Mouse (Mus musculus) spleen, postnatal 36 days (tissue): ENCODE results near the gene Ccdc34.

ENCODE experiments used
- DNase-seq, 2 experiments: peaks; one replicate each; pipeline ENCODE4 v3.0.0; 2022; ENCODE audit warnings: low spot score in 2 of 2, mixed read lengths in 1 of 2

Ccdc34 gene

DNA sequence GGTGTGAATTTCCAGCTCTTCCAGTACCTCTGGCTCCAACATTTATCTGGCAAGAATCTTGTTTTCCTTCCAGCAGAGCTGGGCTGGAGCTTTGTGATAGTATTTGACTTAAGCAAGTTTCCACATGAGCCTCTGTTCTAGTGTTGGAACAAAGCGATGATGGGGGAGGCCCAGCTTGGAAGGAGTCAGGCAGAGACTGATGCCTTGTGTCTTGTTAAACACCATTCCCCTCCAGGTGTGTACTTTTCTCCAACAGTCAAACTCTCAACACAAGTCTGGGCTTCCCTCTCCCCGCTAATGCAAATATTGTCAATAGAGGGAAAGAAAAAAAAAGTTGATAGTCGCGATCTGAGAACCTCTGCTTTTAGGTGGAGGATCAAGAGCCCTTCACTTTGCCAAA lies 196.7 kb downstream of the Ccdc34 start:
- DNase-seq = no peak

DNA sequence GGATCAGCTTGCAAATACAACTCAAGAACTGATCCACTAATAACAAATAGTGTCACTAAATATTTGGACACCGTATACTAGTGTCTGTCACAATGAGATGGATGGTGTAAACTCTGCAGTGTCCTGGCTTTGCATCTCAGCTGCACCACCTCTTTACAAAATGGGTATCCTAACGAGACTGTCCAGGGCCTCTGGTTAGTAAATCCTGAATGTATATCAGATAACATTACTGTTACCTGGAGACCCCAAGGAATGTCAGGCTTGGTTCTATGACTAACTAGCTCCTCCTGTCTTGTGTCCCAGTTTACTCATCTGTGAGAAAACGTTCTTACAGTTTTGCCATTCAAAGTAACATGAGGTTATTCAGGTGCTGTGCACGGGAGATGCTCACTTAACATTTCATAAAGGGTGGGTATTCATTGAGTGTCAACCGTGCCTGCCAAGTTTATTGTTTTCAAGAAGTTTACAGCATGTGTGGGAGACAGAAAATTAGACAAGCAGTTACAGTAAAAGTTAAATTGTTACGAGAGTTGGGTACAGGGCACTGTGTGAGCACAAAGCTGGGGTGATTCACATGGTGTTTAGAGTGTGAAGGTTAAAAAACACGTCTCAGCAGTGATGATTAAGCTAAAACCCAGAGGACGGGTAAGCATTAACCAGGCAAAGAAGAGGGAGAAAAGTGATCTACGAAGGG lies 197.5 kb downstream of the Ccdc34 start:
- DNase-seq = no peak

DNA sequence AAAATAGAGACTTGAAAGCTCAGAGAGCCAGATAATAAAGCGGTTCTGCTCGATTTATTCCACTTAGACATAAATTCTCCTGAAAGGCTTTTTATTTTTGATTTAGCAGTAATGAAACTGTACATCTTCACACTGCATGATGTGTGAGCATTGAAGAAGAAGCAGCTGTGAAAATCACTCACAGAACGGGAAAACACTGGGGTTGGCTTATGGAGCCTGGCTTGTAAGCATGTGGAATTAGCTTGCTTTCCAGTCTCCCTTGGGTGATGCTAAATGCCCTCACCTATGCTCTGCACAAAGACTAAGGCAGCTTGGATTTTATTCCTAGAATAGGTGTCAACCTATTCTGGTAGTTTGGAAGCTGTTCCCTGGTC lies 198.1 kb downstream of the Ccdc34 start:
- DNase-seq = no peak

DNA sequence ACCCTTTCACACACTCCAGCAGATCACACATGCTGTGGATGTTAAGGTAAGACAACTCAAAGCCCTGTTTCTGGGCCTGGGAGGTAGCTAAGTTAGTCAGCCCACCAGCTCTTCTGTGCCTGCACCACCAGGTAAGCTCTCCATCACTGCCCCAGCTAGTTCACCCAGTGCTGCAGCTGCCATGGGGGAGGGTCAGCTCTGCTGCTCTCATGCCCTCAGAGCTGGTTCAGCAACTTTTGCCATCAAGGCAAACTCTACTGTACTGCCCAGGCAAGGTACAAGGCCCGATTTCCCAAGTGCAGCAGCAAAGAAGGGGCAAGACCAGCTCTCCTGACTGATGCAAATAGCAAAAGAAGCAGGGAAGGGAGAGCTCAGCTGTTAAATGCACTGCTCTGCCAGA lies 202.9 kb downstream of the Ccdc34 start:
- DNase-seq = no peak

DNA sequence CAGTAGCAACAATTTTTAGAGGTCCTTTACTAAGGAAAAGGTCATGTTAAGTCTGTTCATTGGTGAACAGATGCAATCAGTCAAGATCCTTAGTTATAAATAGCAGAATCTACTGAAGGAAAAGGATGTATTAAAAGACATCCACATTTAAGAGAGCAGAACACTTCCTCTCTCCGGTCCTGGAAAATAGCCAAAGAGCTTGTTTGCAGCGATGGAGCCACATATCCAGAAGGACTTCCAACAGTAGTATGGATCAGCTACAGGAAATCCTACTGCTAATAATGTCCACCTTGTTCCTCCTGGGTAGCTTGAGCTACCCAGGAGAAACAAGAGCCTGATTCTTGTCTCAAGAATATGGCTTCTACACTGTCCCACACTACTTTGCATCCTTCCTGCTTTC lies 205.2 kb downstream of the Ccdc34 start:
- no peak for DNase-seq
